8 mouse cellular contexts compared by ENCODE assay signal in genomic region chr7:16946441-16947348, GRCm38 (mm10). TPM values are rescaled to one million over a fixed set of nuclear protein-coding genes. Genes with fewer than 3 reads are reported as not detected.
DNase-seq lines count a peak whose midpoint lies in the region; ATAC-seq and TF ChIP-seq lines count a peak whose summit lies in the region.

No protein-coding gene starts in this region.

- WGBS in lung, embryonic 14.5 days: 5% methylated on average over 53 of the region's 53 CpGs
- WGBS in heart, embryonic 12.5 days: 3% methylated on average over 53 of the region's 53 CpGs
- WGBS in limb, embryonic 13.5 days: 4% methylated on average over 53 of the region's 53 CpGs

- no peak for DNase-seq in lung, embryonic 14.5 days
- no peak for DNase-seq in lung, postnatal 14 days
- peak; percentile 81 for DNase-seq in cerebellum, adult 9-11 months
- peak; percentile 56 for DNase-seq in right cerebral cortex, postnatal 25 days
- no peak for DNase-seq in urinary bladder, postnatal 14 days (ENCODE audit: low spot score)
- DNase-seq in MN1 (ENCODE audit: low spot score): no peak

- peak; percentile 36; the same call in 1 of the 2 replicates for TF ChIP-seq CTCF in lung, embryonic 14.5 days (IDR thresholded peaks at IDR 0.05; ENCODE audit: low read depth)

- H3K27me3 ChIP-seq in lung, embryonic 14.5 days (ENCODE audit: insufficient read depth, low read length): peaks cover 34% of the 10 kb centered on the region
- H3K27me3 ChIP-seq in heart, embryonic 12.5 days (replicated peaks): peaks cover 48% of the 10 kb centered on the region
- peaks cover 52% of the 10 kb centered on the region for H3K27me3 ChIP-seq in limb, embryonic 13.5 days

- peak overlapping the region; percentile 72 for H3K4me2 ChIP-seq in lung, embryonic 14.5 days
- H3K4me2 ChIP-seq in heart, embryonic 12.5 days: peak overlapping the region; percentile 96
- peak overlapping the region; percentile 88 for H3K4me2 ChIP-seq in limb, embryonic 13.5 days (replicated peaks)

- H3K36me3 ChIP-seq in lung, embryonic 14.5 days (ENCODE audit: insufficient read depth): no peaks in the 10 kb centered on the region
- no peaks in the 10 kb centered on the region for H3K36me3 ChIP-seq in heart, embryonic 12.5 days
- no peaks in the 10 kb centered on the region for H3K36me3 ChIP-seq in limb, embryonic 13.5 days

- H3K9me3 ChIP-seq in lung, embryonic 14.5 days (ENCODE audit: low read depth, low read length): no peaks in the 10 kb centered on the region
- no peaks in the 10 kb centered on the region for H3K9me3 ChIP-seq in heart, embryonic 12.5 days (replicated peaks)
- no peaks in the 10 kb centered on the region for H3K9me3 ChIP-seq in limb, embryonic 13.5 days

- peak overlapping the region; percentile 38 for H3K9ac ChIP-seq in lung, embryonic 14.5 days
- H3K9ac ChIP-seq in heart, embryonic 12.5 days: peak overlapping the region; percentile 49
- peak overlapping the region; percentile 63 for H3K9ac ChIP-seq in limb, embryonic 13.5 days

- peak overlapping the region; percentile 35 for H3K4me3 ChIP-seq in lung, embryonic 14.5 days (ENCODE audit: low read depth, low read length)
- H3K4me3 ChIP-seq in heart, embryonic 12.5 days: peak overlapping the region; percentile 63
- peak overlapping the region; percentile 70 for H3K4me3 ChIP-seq in limb, embryonic 13.5 days

- no peak overlapping the region for H3K27ac ChIP-seq in lung, embryonic 14.5 days (ENCODE audit: low read depth)
- H3K27ac ChIP-seq in heart, embryonic 12.5 days (ENCODE audit: poor library complexity, severe bottlenecking): no peak overlapping the region
- H3K27ac ChIP-seq in limb, embryonic 13.5 days: peak overlapping the region; percentile 48

- no peak for ATAC-seq in lung, embryonic 14.5 days (ENCODE audit: insufficient read depth)
- no peak for ATAC-seq in heart, embryonic 12.5 days (ENCODE audit: insufficient number of reproducible peaks, low FRiP score)
- no peak for ATAC-seq in limb, embryonic 13.5 days (ENCODE audit: low FRiP score, low read depth)

- peaks cover 22% of the 10 kb centered on the region; the same call in 1 of the 2 replicates for H3K4me1 ChIP-seq in lung, embryonic 14.5 days (ENCODE audit: insufficient read depth)
- H3K4me1 ChIP-seq in heart, embryonic 12.5 days (replicated peaks): peaks cover 51% of the 10 kb centered on the region
- peaks cover 62% of the 10 kb centered on the region for H3K4me1 ChIP-seq in limb, embryonic 13.5 days

RNA-seq across cellular contexts. Expression of gene Pnmal2, which starts 2.2 kb away (rescaled TPM):
- polyA plus RNA-seq in lung, embryonic 14.5 days (2014; fragmentation: Nextera tagmentation; extraction: Ambion mirVana): 3.1 and 3.3 TPM in 2 replicates
- 3.5 and 4.2 TPM in 2 replicates for polyA plus RNA-seq in heart, embryonic 12.5 days (2016; fragmentation: Nextera tagmentation; extraction: Ambion mirVana)
- 22.7 and 23.4 TPM in 2 replicates for polyA plus RNA-seq in limb, embryonic 13.5 days (2015; fragmentation: Nextera tagmentation; extraction: Ambion mirVana)

RNA-seq across cellular contexts. Expression of gene Pnmal1, which starts 12.8 kb away (rescaled TPM):
- 0.11 and 0.20 TPM in 2 replicates for polyA plus RNA-seq in lung, embryonic 14.5 days (2014; fragmentation: Nextera tagmentation; extraction: Ambion mirVana)
- polyA plus RNA-seq in heart, embryonic 12.5 days (2016; fragmentation: Nextera tagmentation; extraction: Ambion mirVana): 0.14 and 0.28 TPM in 2 replicates
- polyA plus RNA-seq in limb, embryonic 13.5 days (2015; fragmentation: Nextera tagmentation; extraction: Ambion mirVana): 1.00 and 1.0 TPM in 2 replicates

RNA-seq across cellular contexts. Expression of gene Calm3, which starts 22.8 kb away (rescaled TPM):
- polyA plus RNA-seq in lung, embryonic 14.5 days (2014; fragmentation: Nextera tagmentation; extraction: Ambion mirVana): 139 and 155 TPM in 2 replicates
- 83.6 and 95.0 TPM in 2 replicates for polyA plus RNA-seq in heart, embryonic 12.5 days (2016; fragmentation: Nextera tagmentation; extraction: Ambion mirVana)
- 103 and 115 TPM in 2 replicates for polyA plus RNA-seq in limb, embryonic 13.5 days (2015; fragmentation: Nextera tagmentation; extraction: Ambion mirVana)

RNA-seq across cellular contexts. Expression of gene Gm42372, which starts 36.2 kb away (rescaled TPM):
- polyA plus RNA-seq in lung, embryonic 14.5 days (2014; fragmentation: Nextera tagmentation; extraction: Ambion mirVana): 0.09 and 0.20 TPM in 2 replicates
- 0.14 and 0.15 TPM in 2 replicates for polyA plus RNA-seq in heart, embryonic 12.5 days (2016; fragmentation: Nextera tagmentation; extraction: Ambion mirVana)
- 0.27 and 0.31 TPM in 2 replicates for polyA plus RNA-seq in limb, embryonic 13.5 days (2015; fragmentation: Nextera tagmentation; extraction: Ambion mirVana)

RNA-seq across cellular contexts. Expression of gene Ptgir, which starts 40.4 kb away (rescaled TPM):
- polyA plus RNA-seq in lung, embryonic 14.5 days (2014; fragmentation: Nextera tagmentation; extraction: Ambion mirVana): 1.3 and 1.6 TPM in 2 replicates
- polyA plus RNA-seq in heart, embryonic 12.5 days (2016; fragmentation: Nextera tagmentation; extraction: Ambion mirVana): 0.28 and 0.34 TPM in 2 replicates
- 2.0 TPM in 2 replicates for polyA plus RNA-seq in limb, embryonic 13.5 days (2015; fragmentation: Nextera tagmentation; extraction: Ambion mirVana)

Comparison
In these comparisons a context has a peak if more than half of its experiments do, and no peak if none do; other contexts are left out.
1. DNase-seq: peak in cerebellum, adult 9-11 months (single experiment) and right cerebral cortex, postnatal 25 days (single experiment); none in lung, embryonic 14.5 days (single experiment), lung, postnatal 14 days (single experiment), urinary bladder, postnatal 14 days (single experiment) and MN1 (single experiment).
2. Peak in every context shown above with its lines, with median percentiles within 50 percentile points of each other: H3K4me2 ChIP-seq, H3K4me3 ChIP-seq and H3K9ac ChIP-seq.